8 mouse cellular contexts compared by ENCODE assay signal in the genomic region with DNA sequence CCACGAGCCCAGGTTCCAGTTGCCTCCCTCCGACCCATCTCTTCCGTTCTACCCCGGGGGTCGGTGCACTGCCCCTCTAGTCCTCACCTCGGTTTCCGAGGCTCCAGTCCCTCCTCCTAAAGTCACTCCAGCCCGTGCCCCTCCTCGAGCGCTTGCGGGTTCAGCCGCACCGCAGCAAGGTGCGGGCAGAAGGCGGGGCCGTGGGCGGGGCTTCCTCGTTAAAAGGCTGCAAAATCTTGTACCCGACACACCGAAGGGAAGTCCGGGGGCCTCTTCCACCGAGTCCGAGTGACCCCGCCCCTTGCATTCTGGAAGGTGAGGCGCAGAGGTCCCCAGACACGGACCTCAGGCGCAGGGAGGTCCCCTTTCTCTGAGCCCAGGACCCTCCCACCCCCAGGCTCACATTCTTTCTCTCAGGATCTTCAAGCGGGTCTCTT. TPM values are rescaled to one million over a fixed set of nuclear protein-coding genes. Genes with fewer than 3 reads are reported as not detected.
DNase-seq lines count a peak whose midpoint lies in the region; ATAC-seq lines count a peak whose summit lies in the region.

A gene (plus strand): TSS at position 245 of the 437 bp plus-strand sequence.

- H3K36me3 ChIP-seq in stomach, embryonic 16.5 days (ENCODE audit: control insufficient read depth, insufficient read depth, low read length): no peaks in the 10 kb centered on the region

- H3K4me2 ChIP-seq in stomach, embryonic 16.5 days (ENCODE audit: low read depth, low read length): peak within 1 kb of the TSS; percentile 86

- H3K9me3 ChIP-seq in stomach, embryonic 16.5 days (replicated peaks; ENCODE audit: control insufficient read depth, low read length): no peaks in the 10 kb centered on the region

- peak; percentile 49 to 51 for DNase-seq in heart, adult 18-20 months
- no peak for DNase-seq in heart, adult 11 months
- DNase-seq in embryo, embryonic 9.5 days (ENCODE audit: extremely low spot score): peak; percentile 39
- DNase-seq in heart, postnatal 14 days: peak in 1 of 2 experiments; percentile 35
- DNase-seq in kidney, postnatal 4 days: peak; percentile 57 to 67
- peak; percentile 48 to 51 for DNase-seq in lung, postnatal 4 days

- peak within 1 kb of the TSS; percentile 66 for H3K4me3 ChIP-seq in stomach, embryonic 16.5 days (replicated peaks; ENCODE audit: low read length)

- ATAC-seq in stomach, embryonic 16.5 days (ENCODE audit: insufficient read depth, low FRiP score): peak; percentile 23; the same call in 1 of the 2 replicates
- ATAC-seq in erythroid progenitor cell, adult 5-6 weeks (replicated peaks; ENCODE audit: low FRiP score, poor library complexity, severe bottlenecking): no peak

- intact Hi-C loops in heart, postnatal 14 days (cut with DNase I): no loop called here

- no peaks in the 10 kb centered on the region for H3K27me3 ChIP-seq in stomach, embryonic 16.5 days (ENCODE audit: control insufficient read depth, insufficient read depth, low read length)

- H3K27ac ChIP-seq in stomach, embryonic 16.5 days (ENCODE audit: low read length): peak within 1 kb of the TSS; percentile 47; the same call in 1 of the 2 replicates

- WGBS in stomach, embryonic 16.5 days: under 1% methylated on average over 28 of the region's 28 CpGs

- peaks cover 3% of the 10 kb centered on the region; the same call in 1 of the 2 replicates for H3K4me1 ChIP-seq in stomach, embryonic 16.5 days (ENCODE audit: control insufficient read depth, insufficient read depth, low read length)

- H3K9ac ChIP-seq in stomach, embryonic 16.5 days (ENCODE audit: low read length): peak within 1 kb of the TSS; percentile 72

RNA-seq across cellular contexts. Expression of the gene that starts here (rescaled TPM):
- 10 to 100 TPM in 1 of 2 experiments, 1 to 10 TPM in 1; 8.9 to 10.2 TPM for total RNA-seq in heart, adult 18-20 months (2021)
- total RNA-seq in heart, postnatal 14 days (2021): 10 to 100 TPM; 10.6 to 14.2 TPM
- 31.0 and 55.1 TPM in 2 replicates for polyA plus RNA-seq in stomach, embryonic 16.5 days (2015; fragmentation: Nextera tagmentation; extraction: Ambion mirVana)
- not detected in 2 replicates for total RNA-seq in erythroid progenitor cell, adult 5-6 weeks (2015; ENCODE audit: low replicate concordance)
- total RNA-seq in erythroid progenitor cell, adult 5-6 weeks (2017; ENCODE audit: low replicate concordance): not detected in 2 replicates

Comparison
In these comparisons a context has a peak if more than half of its experiments do, and no peak if none do; other contexts are left out.
1. RNA of the gene that starts here (total RNA-seq): 10.6 to 14.2 TPM in heart, postnatal 14 days and 8.9 to 10.2 TPM in heart, adult 18-20 months; not detected in erythroid progenitor cell, adult 5-6 weeks; every median in the first group is over 4 times any median in the second.